Mouse (Mus musculus): ENCODE measurements around the gene Sema3f.

- TF ChIP-seq EP300 (IDR thresholded peaks at IDR 0.05; ENCODE audit: low read depth) (no peak), CTCF (IDR thresholded peaks at IDR 0.05; ENCODE audit: low read depth) (no peak)
Observed at GRCm38 (mm10) chr9:107750378-107750777, 40.1 kb upstream of the Sema3f start.
